Mouse (Mus musculus) A20 (cell line): ENCODE measurements around the gene Syne2.
"Not testable (repeated sequence)": the region's sequence is repeated elsewhere in the genome, so short reads cannot be mapped to it uniquely, and the experiment has no call there.

ENCODE experiments used
- DNase-seq: peaks from one replicate; pipeline ENCODE4 v3.0.0-alpha.2; 2011; ENCODE audit warnings: low read depth, low spot score

Gene Syne2

GRCm38 (mm10) chr12:76102621-76103020, 284.7 kb downstream of the Syne2 start:
- DNase-seq = no peak

GRCm38 (mm10) chr12:76104596-76105351, 286.8 kb downstream of the Syne2 start:
- no peak for DNase-seq

- no peak for DNase-seq
These were observed 291.9 kb downstream of the Syne2 start for GRCm38 (mm10) chr12:76109646-76110405.

GRCm38 (mm10) chr12:76111046-76111445, 293.1 kb downstream of the Syne2 start:
- DNase-seq = no peak

GRCm38 (mm10) chr12:76116577-76116976, 298.6 kb downstream of the Syne2 start:
- DNase-seq = no peak

- DNase-seq = no peak
These were observed 299.8 kb downstream of the Syne2 start for GRCm38 (mm10) chr12:76117632-76118153.

- peak; percentile 71 for DNase-seq
These were observed 305.3 kb downstream of the Syne2 start for GRCm38 (mm10) chr12:76123223-76123622.

GRCm38 (mm10) chr12:76128306-76128705, 310.4 kb downstream of the Syne2 start:
- no peak for DNase-seq

GRCm38 (mm10) chr12:76128831-76129230, 310.9 kb downstream of the Syne2 start:
- DNase-seq = no peak

- DNase-seq = peak; percentile 60
These were observed 312.3 kb downstream of the Syne2 start for GRCm38 (mm10) chr12:76130281-76130680.

- DNase-seq = no peak
These were observed 313.0 kb downstream of the Syne2 start for GRCm38 (mm10) chr12:76130891-76131290.

- DNase-seq = no peak
These were observed 314.7 kb downstream of the Syne2 start for GRCm38 (mm10) chr12:76132591-76132990.

GRCm38 (mm10) chr12:76133081-76133480, 315.1 kb downstream of the Syne2 start:
- DNase-seq = peak; percentile 22

GRCm38 (mm10) chr12:76136701-76137100, 318.8 kb downstream of the Syne2 start:
- DNase-seq = no peak

- not testable (repeated sequence) for DNase-seq
These were observed 334.5 kb downstream of the Syne2 start for GRCm38 (mm10) chr12:76152389-76152788.
